ENCODE assay signal across 16 mouse cellular contexts in genomic region chr8:10307770-10308476, GRCm38 (mm10).
DNase-seq lines count a peak whose midpoint lies in the region; ATAC-seq lines count a peak whose summit lies in the region.
"Had no signal": no experiment of that assay in that cellular context is flagged by ENCODE, and none has a peak within 500 bp of the region (broad histone marks: within the 10 kb centered on the region; RNA-seq: fewer than 3 reads in every experiment).

No protein-coding gene starts in this region.

- intact Hi-C loops in left cerebral cortex, postnatal 25 days (cut with DNase I), result no loop called here
- intact Hi-C loops in left cerebral cortex, postnatal 4 days (cut with DNase I), result no loop called here

- H3K9ac ChIP-seq in intestine, embryonic 16.5 days (ENCODE audit: low read depth, low read length), result no peak overlapping the region
- H3K9ac ChIP-seq: embryonic facial prominence, embryonic 13.5 days; hindbrain, embryonic 15.5 days; liver, embryonic 15.5 days had no signal

- H3K4me1 ChIP-seq in intestine, embryonic 16.5 days (ENCODE audit: control insufficient read depth, insufficient read depth, low read length), result no peaks in the 10 kb centered on the region
- H3K4me1 ChIP-seq: forebrain, embryonic 10.5 days; liver, embryonic 15.5 days had no signal

- WGBS in intestine, embryonic 16.5 days, result 36% methylated on average over 12 of the region's 12 CpGs

- H3K4me2 ChIP-seq in intestine, embryonic 16.5 days (ENCODE audit: low read depth, low read length), result no peak overlapping the region
- H3K4me2 ChIP-seq: embryonic facial prominence, embryonic 13.5 days; hindbrain, embryonic 15.5 days; liver, embryonic 15.5 days had no signal

- no peaks in the 10 kb centered on the region for H3K27me3 ChIP-seq in intestine, embryonic 16.5 days (replicated peaks; ENCODE audit: control insufficient read depth, insufficient read depth, low read length)
- H3K27me3 ChIP-seq: embryonic facial prominence, embryonic 13.5 days; hindbrain, embryonic 15.5 days; liver, embryonic 15.5 days had no signal

- ATAC-seq in intestine, embryonic 16.5 days, result no peak

- no peaks in the 10 kb centered on the region for H3K9me3 ChIP-seq in intestine, embryonic 16.5 days (ENCODE audit: control insufficient read depth, low read length)
- H3K9me3 ChIP-seq: embryonic facial prominence, embryonic 13.5 days; forebrain, embryonic 10.5 days; hindbrain, embryonic 15.5 days; liver, embryonic 15.5 days had no signal

- H3K4me3 ChIP-seq in intestine, embryonic 16.5 days (ENCODE audit: low read length), result no peak overlapping the region
- H3K4me3 ChIP-seq: embryonic facial prominence, embryonic 13.5 days; forebrain, embryonic 10.5 days; hindbrain, embryonic 15.5 days; liver, embryonic 15.5 days had no signal

- no peak overlapping the region for H3K27ac ChIP-seq in intestine, embryonic 16.5 days (ENCODE audit: low read length)
- H3K27ac ChIP-seq: embryonic facial prominence, embryonic 13.5 days; forebrain, embryonic 10.5 days; hindbrain, embryonic 15.5 days; liver, embryonic 15.5 days; stomach, postnatal 0 days had no signal

- DNase-seq in frontal cortex, postnatal 36 days (ENCODE audit: low spot score in 2 of 2), result peak; percentile 23 to 42
- no peak for DNase-seq in frontal cortex, postnatal 14 days (ENCODE audit: low spot score in 2 of 2)
- peak; percentile 28 to 65 for DNase-seq in left cerebral cortex, postnatal 25 days (ENCODE audit: low spot score in 2 of 2)
- DNase-seq in left cerebral cortex, adult 8-10 months (ENCODE audit: low spot score in 2 of 2), result no peak
- peak; percentile 62 for DNase-seq in brain, adult 2 months (ENCODE audit: low read depth, low spot score)
- peak; percentile 16 for DNase-seq in left cerebral cortex, postnatal 4 days
- DNase-seq: adrenal gland, adult 8-10 months; gastrocnemius, postnatal 25 days; kidney, adult 9 months; lung, postnatal 36 days had no signal

- no peaks in the 10 kb centered on the region for H3K36me3 ChIP-seq in intestine, embryonic 16.5 days (ENCODE audit: control insufficient read depth, insufficient read depth, low read length)
- H3K36me3 ChIP-seq: embryonic facial prominence, embryonic 13.5 days; forebrain, embryonic 10.5 days; hindbrain, embryonic 15.5 days; liver, embryonic 15.5 days had no signal

Comparison
In these comparisons a context has a peak if more than half of its experiments do, and no peak if none do; other contexts are left out.
1. DNase-seq: peak in frontal cortex, postnatal 36 days (2 of 2), left cerebral cortex, postnatal 25 days (2 of 2), brain, adult 2 months (single experiment) and left cerebral cortex, postnatal 4 days (single experiment); none in frontal cortex, postnatal 14 days (0 of 2) and left cerebral cortex, adult 8-10 months (0 of 2).